Mouse (Mus musculus): ENCODE data around the gene Plxdc1.

The Plxdc1 gene

GRCm38 (mm10) chr11:97987551-97988526, 1.6 kb upstream of the Plxdc1 start:
- in situ Hi-C loops (cut with MboI, MseI): no loop called here

GRCm38 (mm10) chr11:97986738-97987465, 658 bp upstream of the Plxdc1 start:
- in situ Hi-C loops (cut with MboI, MseI): no loop called here

GRCm38 (mm10) chr11:97983983-97984382, 2.3 kb downstream of the Plxdc1 start:
- in situ Hi-C loops (cut with MboI, MseI): no loop called here

- in situ Hi-C loops (cut with MboI, MseI): no loop called here
Observed at GRCm38 (mm10) chr11:97983506-97983905, 2.7 kb downstream of the Plxdc1 start.

GRCm38 (mm10) chr11:97982721-97983120, 3.5 kb downstream of the Plxdc1 start:
- in situ Hi-C loops (cut with MboI, MseI): no loop called here

- in situ Hi-C loops (cut with MboI, MseI): no loop called here
Observed at GRCm38 (mm10) chr11:97980531-97980966, 5.7 kb downstream of the Plxdc1 start.

GRCm38 (mm10) chr11:97979824-97980495, 6.3 kb downstream of the Plxdc1 start:
- in situ Hi-C loops (cut with MboI, MseI): no loop called here

- in situ Hi-C loops (cut with MboI, MseI): no loop called here
Observed at GRCm38 (mm10) chr11:97978392-97978791, 7.9 kb downstream of the Plxdc1 start.

GRCm38 (mm10) chr11:97977797-97978196, 8.4 kb downstream of the Plxdc1 start:
- in situ Hi-C loops (cut with MboI, MseI): no loop called here

- in situ Hi-C loops (cut with MboI, MseI): no loop called here
Observed at GRCm38 (mm10) chr11:97974746-97975145, 11.5 kb downstream of the Plxdc1 start.

GRCm38 (mm10) chr11:97974141-97974540, 12.1 kb downstream of the Plxdc1 start:
- in situ Hi-C loops (cut with MboI, MseI): no loop called here

- in situ Hi-C loops (cut with MboI, MseI): no loop called here
Observed at GRCm38 (mm10) chr11:97972434-97972833, 13.8 kb downstream of the Plxdc1 start.

- in situ Hi-C loops (cut with MboI, MseI): no loop called here
Observed at GRCm38 (mm10) chr11:97971232-97971631, 15.0 kb downstream of the Plxdc1 start.

- in situ Hi-C loops (cut with MboI, MseI): no loop called here
Observed at GRCm38 (mm10) chr11:97970771-97971170, 15.5 kb downstream of the Plxdc1 start.

GRCm38 (mm10) chr11:97968385-97968784, 17.9 kb downstream of the Plxdc1 start:
- in situ Hi-C loops (cut with MboI, MseI): no loop called here

GRCm38 (mm10) chr11:97967114-97967513, 19.1 kb downstream of the Plxdc1 start:
- in situ Hi-C loops (cut with MboI, MseI): no loop called here

- in situ Hi-C loops (cut with MboI, MseI): no loop called here
Observed at GRCm38 (mm10) chr11:97960907-97961306, 25.3 kb downstream of the Plxdc1 start.

GRCm38 (mm10) chr11:97959300-97959680, 27.0 kb downstream of the Plxdc1 start:
- in situ Hi-C loops (cut with MboI, MseI): no loop called here

- in situ Hi-C loops (cut with MboI, MseI): no loop called here
Observed at GRCm38 (mm10) chr11:97958641-97959299, 27.5 kb downstream of the Plxdc1 start.

GRCm38 (mm10) chr11:97956905-97957560, 29.2 kb downstream of the Plxdc1 start:
- in situ Hi-C loops (cut with MboI, MseI): no loop called here

GRCm38 (mm10) chr11:97955915-97956314, 30.3 kb downstream of the Plxdc1 start:
- in situ Hi-C loops (cut with MboI, MseI): no loop called here

Measured in T-helper 2 cell (primary cell).